Mouse (Mus musculus) left cerebral cortex, postnatal 4 days (tissue): ENCODE results near the gene Nxnl1. TPM values are rescaled to one million over a fixed set of nuclear protein-coding genes. Genes with fewer than 3 reads are reported as not detected.

ENCODE experiments used
- DNase-seq: peaks from one replicate; pipeline ENCODE4 v3.0.0-alpha.2; 2022
- intact Hi-C: fragments of 180-260 bp; cut with DNase I; formaldehyde crosslinking; loops from one replicate; pipeline ENCODE4 v1.15.1; 2025
- total RNA-seq, 2 experiments: library from RNA; stranded (reverse); gene quantifications; 2 replicates each; pipeline ENCODE4 v1.2.3; 2021

The Nxnl1 gene
- total RNA-seq, 2 experiments from 2014 or later: not detected

- intact Hi-C loops: no loop called here
- no peak for DNase-seq
These were observed 22.4 kb upstream of the Nxnl1 start for GRCm38 (mm10) chr8:71588762-71589161.

GRCm38 (mm10) chr8:71586891-71587290 lies 20.5 kb upstream of the Nxnl1 start:
- peak; percentile 66 for DNase-seq

GRCm38 (mm10) chr8:71580201-71580600 lies 13.8 kb upstream of the Nxnl1 start:
- intact Hi-C loops: no loop called here
- DNase-seq: peak; percentile 55

More at GRCm38 (mm10) chr8:71586891-71587290, 20.5 kb upstream of the Nxnl1 start:
- intact Hi-C loops: no loop called here

GRCm38 (mm10) chr8:71579476-71579875 lies 13.1 kb upstream of the Nxnl1 start:
- intact Hi-C loops: no loop called here
- DNase-seq: no peak

- no peak for DNase-seq
- intact Hi-C loops: no loop called here
These were observed 12.6 kb upstream of the Nxnl1 start for GRCm38 (mm10) chr8:71579009-71579408.

GRCm38 (mm10) chr8:71577856-71578387 lies 11.5 kb upstream of the Nxnl1 start:
- intact Hi-C loops: no loop called here
- DNase-seq: no peak

- DNase-seq: no peak
- intact Hi-C loops: no loop called here
These were observed 8.6 kb upstream of the Nxnl1 start for GRCm38 (mm10) chr8:71575020-71575419.

- DNase-seq: no peak
- intact Hi-C loops: no loop called here
These were observed 8.0 kb upstream of the Nxnl1 start for GRCm38 (mm10) chr8:71574426-71574825.

- peak; percentile 89 for DNase-seq
- intact Hi-C loops: no loop called here
These were observed 6.6 kb upstream of the Nxnl1 start for GRCm38 (mm10) chr8:71572847-71573633.

- no peak for DNase-seq
- intact Hi-C loops: no loop called here
These were observed 5.7 kb upstream of the Nxnl1 start for GRCm38 (mm10) chr8:71572077-71572476.

GRCm38 (mm10) chr8:71570291-71570954 lies 4.0 kb upstream of the Nxnl1 start:
- DNase-seq: peak; percentile 95
- intact Hi-C loops: no loop called here

GRCm38 (mm10) chr8:71569366-71570290 lies 3.2 kb upstream of the Nxnl1 start:
- intact Hi-C loops: loop anchor here (10.0 kb wide), 1 partner anchor 95 kb away; no protein-coding TSS in a partner anchor
- peak; percentile 87 for DNase-seq

GRCm38 (mm10) chr8:71568941-71569340 lies 2.5 kb upstream of the Nxnl1 start:
- DNase-seq: no peak
- intact Hi-C loops: loop anchor here (10.0 kb wide), 1 partner anchor 96 kb away; no protein-coding TSS in a partner anchor

GRCm38 (mm10) chr8:71568387-71568937 lies 2.1 kb upstream of the Nxnl1 start, which contains the start of gene Slc27a1:
Slc27a1 (plus strand) TSS chr8:71568882.
- intact Hi-C loops: loop anchor here (10.0 kb wide), 1 partner anchor 96 kb away; no protein-coding TSS in a partner anchor
- peak; percentile 94 for DNase-seq

- no peak for DNase-seq
- intact Hi-C loops: loop anchor here (10.0 kb wide), 1 partner anchor 97 kb away; no protein-coding TSS in a partner anchor
These were observed 1.2 kb upstream of the Nxnl1 start for GRCm38 (mm10) chr8:71567587-71567986.

GRCm38 (mm10) chr8:71563992-71564391 lies 2.4 kb downstream of the Nxnl1 start:
- intact Hi-C loops: loop anchor here (5.0 to 10.0 kb wide), 2 partner anchors 33 to 101 kb away; partner anchors contain the start of gene Fam129c
- no peak for DNase-seq

- DNase-seq: peak; percentile 81
- intact Hi-C loops: loop anchor here (5.0 to 10.0 kb wide), 2 partner anchors 35 to 102 kb away; partner anchors contain the start of gene Fam129c
These were observed 3.6 kb downstream of the Nxnl1 start for GRCm38 (mm10) chr8:71562751-71563150.

- DNase-seq: peak; percentile 62
- intact Hi-C loops: loop anchor here (5.0 to 10.0 kb wide), 2 partner anchors 36 to 103 kb away; partner anchors contain the start of gene Fam129c
These were observed 5.0 kb downstream of the Nxnl1 start for GRCm38 (mm10) chr8:71561401-71561800.

GRCm38 (mm10) chr8:71560765-71561164 lies 5.6 kb downstream of the Nxnl1 start:
- intact Hi-C loops: loop anchor here (5.0 to 10.0 kb wide), 2 partner anchors 37 to 104 kb away; partner anchors contain the start of gene Fam129c
- no peak for DNase-seq
